Mouse (Mus musculus): ENCODE results near the gene Mrpl52.

DNA sequence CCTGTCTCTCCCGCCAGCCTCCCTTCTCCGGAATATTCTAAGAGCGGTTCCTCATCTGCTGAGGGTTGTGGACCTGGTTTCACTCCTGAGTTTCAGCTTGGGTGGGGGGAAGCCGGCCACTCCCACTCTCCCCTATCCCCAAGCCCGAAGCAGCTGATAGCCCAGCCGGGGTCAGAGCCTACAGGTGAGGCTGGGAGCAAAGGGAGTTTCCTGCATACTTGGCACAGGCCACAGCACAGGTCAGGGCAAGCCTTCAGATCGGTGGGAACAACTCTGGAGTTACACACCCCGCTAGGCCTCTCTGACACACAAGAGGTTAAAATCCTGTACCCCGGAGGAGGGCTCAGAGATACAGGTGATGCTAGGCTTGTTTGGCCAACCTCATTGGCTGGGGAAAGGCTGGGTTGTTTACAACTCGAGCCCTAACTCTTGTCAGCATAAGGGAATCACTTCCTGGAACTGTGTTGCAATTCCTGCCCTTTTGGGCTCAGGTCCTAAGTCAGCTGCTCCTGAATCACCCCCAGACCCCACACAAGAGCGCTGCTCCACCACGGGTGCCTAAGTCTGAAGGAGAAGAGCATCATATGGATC lies 7.3 kb downstream of the Mrpl52 start:
- no peak for TF ChIP-seq CTCF (IDR thresholded peaks at IDR 0.05; ENCODE audit: control insufficient read depth, insufficient read depth, insufficient read length)
- no peak for TF ChIP-seq USF1 (IDR thresholded peaks at IDR 0.05; ENCODE audit: low read depth)
- TF ChIP-seq MYOD1 (IDR thresholded peaks at IDR 0.05; ENCODE audit: control insufficient read depth, insufficient read length, low read depth) = no peak
- TF ChIP-seq MAX (IDR thresholded peaks at IDR 0.05) = no peak
- TF ChIP-seq MYOG (IDR thresholded peaks at IDR 0.05; ENCODE audit: control insufficient read depth, extremely low read depth, insufficient read length) = no peak
- TF ChIP-seq FOSL1 (IDR thresholded peaks at IDR 0.05; ENCODE audit: insufficient read depth, low read length, poor library complexity, severe bottlenecking) = no peak
